Mouse (Mus musculus): Measurements from ENCODE around the gene Plek2.

GRCm38 (mm10) chr12:78921421-78921820 is 14.7 kb upstream of the Plek2 start:
- TF ChIP-seq POLR2A (IDR thresholded peaks at IDR 0.05; ENCODE audit: borderline replicate concordance, extremely low read depth, insufficient read depth, insufficient read length, poor library complexity, severe bottlenecking) (no peak), CTCF (IDR thresholded peaks at IDR 0.05; ENCODE audit: borderline replicate concordance, extremely low read depth, insufficient read depth, insufficient read length) (no peak)
